Comparison of ENCODE assay signal across 12 mouse cellular contexts in the genomic region with DNA sequence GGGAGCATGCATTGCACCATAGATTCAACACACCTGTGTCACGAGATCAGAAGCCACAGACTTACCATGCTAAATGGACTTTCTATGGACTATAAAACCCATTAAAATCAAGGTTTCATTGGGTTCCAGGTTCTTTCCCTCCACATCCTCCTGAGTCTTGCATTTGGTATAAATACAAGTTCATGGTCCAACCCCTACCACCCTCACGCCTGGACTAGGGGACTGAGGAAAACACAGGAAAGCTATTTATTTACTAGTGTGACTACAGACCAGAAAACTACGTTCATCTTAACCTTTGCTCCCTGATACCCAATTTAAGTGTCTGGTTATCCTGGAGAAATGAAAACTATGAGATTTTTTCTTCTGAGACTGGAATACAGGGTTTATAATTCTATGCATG. TPM values are rescaled to one million over a fixed set of nuclear protein-coding genes. Genes with fewer than 3 reads are reported as not detected.
DNase-seq lines count a peak whose midpoint lies in the region; ATAC-seq and TF ChIP-seq lines count a peak whose summit lies in the region.
"Had no signal": no experiment of that assay in that cellular context is flagged by ENCODE, and none has a peak within 500 bp of the region (broad histone marks: within the 10 kb centered on the region; RNA-seq: fewer than 3 reads in every experiment).

TSS of gene Gcnt1 (minus strand) at position 144 of the 400 bp plus-strand sequence.

- TF ChIP-seq CTCF in liver, postnatal 0 days (IDR thresholded peaks at IDR 0.05; ENCODE audit: low read depth), result no peak
- TF ChIP-seq CTCF in stomach, postnatal 0 days (IDR thresholded peaks at IDR 0.05; ENCODE audit: low read depth), result no peak

- no peak within 1 kb of the TSS for H3K27ac ChIP-seq in liver, embryonic 11.5 days (ENCODE audit: low read depth, low read length)
- H3K27ac ChIP-seq in liver, postnatal 0 days (ENCODE audit: low read depth), result no peak within 1 kb of the TSS
- H3K27ac ChIP-seq in stomach, postnatal 0 days (replicated peaks), result no peak within 1 kb of the TSS
- H3K27ac ChIP-seq: embryonic facial prominence, embryonic 13.5 days had no signal

- no peak within 1 kb of the TSS for H3K4me3 ChIP-seq in liver, embryonic 11.5 days (ENCODE audit: low read depth, low read length)
- H3K4me3 ChIP-seq in liver, postnatal 0 days (ENCODE audit: low read depth, low read length), result no peak within 1 kb of the TSS
- no peak within 1 kb of the TSS for H3K4me3 ChIP-seq in stomach, postnatal 0 days (ENCODE audit: low read depth, low read length)
- H3K4me3 ChIP-seq: embryonic facial prominence, embryonic 13.5 days; myocyte had no signal

- no peaks in the 10 kb centered on the region for H3K9me3 ChIP-seq in liver, embryonic 11.5 days (ENCODE audit: control insufficient read depth, low read length)
- H3K9me3 ChIP-seq in liver, postnatal 0 days (ENCODE audit: low read length), result no peaks in the 10 kb centered on the region
- no peaks in the 10 kb centered on the region for H3K9me3 ChIP-seq in stomach, postnatal 0 days (ENCODE audit: control insufficient read depth, low read length)
- H3K9me3 ChIP-seq: embryonic facial prominence, embryonic 13.5 days had no signal

- H3K27me3 ChIP-seq in liver, embryonic 11.5 days (replicated peaks; ENCODE audit: control insufficient read depth, insufficient read depth, low read length), result no peaks in the 10 kb centered on the region
- no peaks in the 10 kb centered on the region for H3K27me3 ChIP-seq in liver, postnatal 0 days (ENCODE audit: insufficient read depth, low read length)
- no peaks in the 10 kb centered on the region for H3K27me3 ChIP-seq in stomach, postnatal 0 days (ENCODE audit: control insufficient read depth, insufficient read depth, low read length)
- H3K27me3 ChIP-seq: embryonic facial prominence, embryonic 13.5 days had no signal

- 80% methylated on average over 3 of the region's 3 CpGs for WGBS in liver, embryonic 11.5 days
- WGBS in liver, postnatal 0 days (ENCODE audit: insufficient replicate concordance), result 65% methylated on average over 3 of the region's 3 CpGs
- 77% methylated on average over 3 of the region's 3 CpGs for WGBS in stomach, postnatal 0 days

- no peak for DNase-seq in liver, embryonic 11.5 days (ENCODE audit: low spot score)
- no peak for DNase-seq in liver, postnatal 0 days
- no peak for DNase-seq in heart, postnatal 14 days
- DNase-seq in kidney, postnatal 25 days, result peak; percentile 46 to 75
- DNase-seq in stomach, postnatal 0 days (ENCODE audit: low spot score), result no peak
- DNase-seq in cerebellum, postnatal 10 days, result no peak
- DNase-seq in layer of hippocampus, postnatal 14 days (ENCODE audit: low spot score in 2 of 2), result no peak
- DNase-seq in gastrocnemius, postnatal 14 days, result no peak
- DNase-seq: cerebellum, adult 9-11 months; thymus, adult 18-20 months had no signal

- TF ChIP-seq EP300 in liver, postnatal 0 days (IDR thresholded peaks at IDR 0.05; ENCODE audit: low read depth), result no peak
- TF ChIP-seq EP300 in stomach, postnatal 0 days (optimal IDR thresholded peaks at IDR 0.05), result no peak

- H3K4me1 ChIP-seq in liver, embryonic 11.5 days (replicated peaks; ENCODE audit: control insufficient read depth, insufficient read depth, low read length), result peaks cover 4% of the 10 kb centered on the region
- no peaks in the 10 kb centered on the region for H3K4me1 ChIP-seq in liver, postnatal 0 days (ENCODE audit: insufficient read depth)
- no peaks in the 10 kb centered on the region for H3K4me1 ChIP-seq in stomach, postnatal 0 days (replicated peaks; ENCODE audit: control insufficient read depth, insufficient read depth)
- H3K4me1 ChIP-seq: embryonic facial prominence, embryonic 13.5 days had no signal

- intact Hi-C loops in heart, postnatal 14 days (cut with DNase I), result no loop called here
- intact Hi-C loops in gastrocnemius, postnatal 14 days (cut with DNase I; ENCODE audit: low total_unique reads), result no loop called here

- H3K4me2 ChIP-seq in liver, embryonic 11.5 days, result no peak within 1 kb of the TSS
- no peak within 1 kb of the TSS for H3K4me2 ChIP-seq in liver, postnatal 0 days (ENCODE audit: low read depth, low read length)
- H3K4me2 ChIP-seq in stomach, postnatal 0 days (replicated peaks; ENCODE audit: low read depth), result no peak within 1 kb of the TSS
- H3K4me2 ChIP-seq: embryonic facial prominence, embryonic 13.5 days had no signal

- no peak for ATAC-seq in liver, embryonic 11.5 days (replicated peaks; ENCODE audit: low FRiP score)
- ATAC-seq in liver, postnatal 0 days, result no peak
- no peak for ATAC-seq in stomach, postnatal 0 days (ENCODE audit: low FRiP score, low TSS enrichment)

- no peak within 1 kb of the TSS for H3K9ac ChIP-seq in liver, embryonic 11.5 days (ENCODE audit: low read depth, low read length)
- H3K9ac ChIP-seq in liver, postnatal 0 days (replicated peaks), result no peak within 1 kb of the TSS
- no peak within 1 kb of the TSS for H3K9ac ChIP-seq in stomach, postnatal 0 days (ENCODE audit: low read length)
- H3K9ac ChIP-seq: embryonic facial prominence, embryonic 13.5 days had no signal

- no peaks in the 10 kb centered on the region for H3K36me3 ChIP-seq in liver, embryonic 11.5 days (ENCODE audit: control insufficient read depth, insufficient read depth, low read length)
- H3K36me3 ChIP-seq in liver, postnatal 0 days (replicated peaks; ENCODE audit: insufficient read depth, low read length), result no peaks in the 10 kb centered on the region
- no peaks in the 10 kb centered on the region for H3K36me3 ChIP-seq in stomach, postnatal 0 days (ENCODE audit: control insufficient read depth, insufficient read depth, low read length)
- H3K36me3 ChIP-seq: embryonic facial prominence, embryonic 13.5 days had no signal

RNA-seq across cellular contexts. Expression of gene Gcnt1, which starts in this region (rescaled TPM):
- polyA plus RNA-seq in liver, embryonic 11.5 days (2014; fragmentation: Nextera tagmentation; extraction: Ambion mirVana), result 26.0 and 28.8 TPM in 2 replicates
- polyA plus RNA-seq in liver, postnatal 0 days (2015; fragmentation: Nextera tagmentation; extraction: Ambion mirVana), result 5.8 and 7.1 TPM in 2 replicates
- total RNA-seq in heart, postnatal 14 days (2021), result 10 to 100 TPM; 14.2 to 14.4 TPM
- polyA plus RNA-seq in stomach, postnatal 0 days (2015; fragmentation: Nextera tagmentation; extraction: Ambion mirVana), result 1.4 and 1.5 TPM in 2 replicates
- 1 to 10 TPM; 1.8 to 3.7 TPM for total RNA-seq in layer of hippocampus, postnatal 14 days (2021)
- total RNA-seq in gastrocnemius, postnatal 14 days (2021), result 1 to 10 TPM; 1.3 to 1.5 TPM

Comparison
In these comparisons a context has a peak if more than half of its experiments do, and no peak if none do; other contexts are left out.
1. DNase-seq: peak in kidney, postnatal 25 days (2 of 2); none in liver, embryonic 11.5 days (single experiment), liver, postnatal 0 days (single experiment), heart, postnatal 14 days (0 of 2), stomach, postnatal 0 days (single experiment), cerebellum, postnatal 10 days (0 of 2), layer of hippocampus, postnatal 14 days (0 of 2) and gastrocnemius, postnatal 14 days (single experiment).